Mouse (Mus musculus) adrenal gland, adult 10 weeks (tissue): ENCODE results near the gene Josd2. TPM values are rescaled to one million over a fixed set of nuclear protein-coding genes. Genes with fewer than 3 reads are reported as not detected.

Source experiments
- polyA plus RNA-seq: library from polyadenylated mRNA; stranded (reverse); fragments of 350-450 nt; fragmentation: Illumina TruSeq; extraction: RNeasy Lipid Tissue Mini Kit (QIAGEN cat#74804); gene quantifications from one replicate; pipeline ENCODE4 v1.2.3, GENCODE M21; 2014; ENCODE audit warnings: low read depth, low replicate concordance

Josd2 gene
- polyA plus RNA-seq: 1.7 TPM

GRCm38 (mm10) chr7:44467811-44468411 is at the start of gene Josd2:
Gene Josd2 (plus strand): TSS chr7:44467980.

GRCm38 (mm10) chr7:44428968-44429521 is 38.7 kb upstream of the Josd2 start, which contains the start of gene Lrrc4b:
Gene Lrrc4b (plus strand): TSS chr7:44429018.

DNA sequence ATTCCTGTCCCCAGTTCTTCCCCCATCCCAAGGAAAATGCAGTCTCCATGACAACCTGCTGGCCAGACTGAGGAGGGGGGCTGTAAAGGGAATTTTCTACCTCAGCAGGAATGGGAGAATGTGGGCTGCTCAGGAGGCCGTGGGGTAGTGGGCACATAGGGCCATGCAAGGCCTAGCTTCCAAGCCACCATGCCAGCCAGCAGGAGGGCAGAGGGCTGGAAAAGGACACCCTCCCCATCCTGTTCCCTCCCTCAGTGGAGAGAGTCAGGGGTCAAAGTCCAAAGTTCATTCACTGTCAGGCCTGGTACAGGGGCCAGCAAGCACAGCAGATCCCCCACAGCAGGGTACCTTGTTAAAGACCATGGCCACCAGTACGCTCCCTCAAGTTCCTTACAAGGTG is 2.7 kb upstream of the Josd2 start, which contains the start of gene Aspdh:
Gene Aspdh (plus strand): TSS at position 281 of the 400 bp plus-strand sequence.

GRCm38 (mm10) chr7:44495992-44496770 is 28.4 kb downstream of the Josd2 start, which contains the start of the genes Emc10 and Fam71e1:
Gene Emc10 (minus strand): TSS chr7:44496529.
Gene Fam71e1 (plus strand): TSS chr7:44496581.

Other genes starting within 250 kb of the Josd2 start
- gene Klk1, start 242.6 kb upstream of the Josd2 start, polyA plus RNA-seq: not detected
- not detected for gene Gm36864, start 231.8 kb upstream of the Josd2 start, polyA plus RNA-seq
- gene 1700028J19Rik, start 221.3 kb upstream of the Josd2 start, polyA plus RNA-seq: not detected
- gene 2410002F23Rik, start 221.3 kb upstream of the Josd2 start, polyA plus RNA-seq: 57.7 TPM
- gene Acp4, start 210.6 kb upstream of the Josd2 start, polyA plus RNA-seq: not detected
- gene Gm15517, start 206.5 kb upstream of the Josd2 start, polyA plus RNA-seq: not detected
- 3.7 TPM for gene Clec11a, start 161.1 kb upstream of the Josd2 start, polyA plus RNA-seq
- 0.12 TPM for gene Shank1, start 157.7 kb upstream of the Josd2 start, polyA plus RNA-seq
- gene Syt3, start 83.9 kb upstream of the Josd2 start, polyA plus RNA-seq: not detected
- not detected for gene 1700008O03Rik, start 82.2 kb upstream of the Josd2 start, polyA plus RNA-seq
- gene Lrrc4b, start 39.0 kb upstream of the Josd2 start, polyA plus RNA-seq: 0.35 TPM
- not detected for gene Aspdh, start 2.6 kb upstream of the Josd2 start, polyA plus RNA-seq
- gene Emc10, start 28.5 kb downstream of the Josd2 start, polyA plus RNA-seq: 1.6 TPM
- not detected for gene Fam71e1, start 28.6 kb downstream of the Josd2 start, polyA plus RNA-seq
- 1.4 TPM for gene Mybpc2, start 56.7 kb downstream of the Josd2 start, polyA plus RNA-seq
- not detected for gene Spib, start 64.1 kb downstream of the Josd2 start, polyA plus RNA-seq
- gene Pold1, start 80.9 kb downstream of the Josd2 start, polyA plus RNA-seq: not detected
- 3.0 TPM for gene Nr1h2, start 86.0 kb downstream of the Josd2 start, polyA plus RNA-seq
- gene Napsa, start 104.4 kb downstream of the Josd2 start, polyA plus RNA-seq: not detected
- gene Kcnc3, start 122.7 kb downstream of the Josd2 start, polyA plus RNA-seq: 1.1 TPM
- not detected for gene Myh14, start 202.9 kb downstream of the Josd2 start, polyA plus RNA-seq
- not detected for gene Izumo2, start 240.8 kb downstream of the Josd2 start, polyA plus RNA-seq